Mouse (Mus musculus): ENCODE results near the gene Msh4. TPM values are rescaled to one million over a fixed set of nuclear protein-coding genes. Genes with fewer than 3 reads are reported as not detected.
"Not testable (repeated sequence)": the region's sequence is repeated elsewhere in the genome, so short reads cannot be mapped to it uniquely, and the experiment has no call there.

Msh4 gene
- total RNA-seq, 2 experiments from 2014 or later = not detected

DNA sequence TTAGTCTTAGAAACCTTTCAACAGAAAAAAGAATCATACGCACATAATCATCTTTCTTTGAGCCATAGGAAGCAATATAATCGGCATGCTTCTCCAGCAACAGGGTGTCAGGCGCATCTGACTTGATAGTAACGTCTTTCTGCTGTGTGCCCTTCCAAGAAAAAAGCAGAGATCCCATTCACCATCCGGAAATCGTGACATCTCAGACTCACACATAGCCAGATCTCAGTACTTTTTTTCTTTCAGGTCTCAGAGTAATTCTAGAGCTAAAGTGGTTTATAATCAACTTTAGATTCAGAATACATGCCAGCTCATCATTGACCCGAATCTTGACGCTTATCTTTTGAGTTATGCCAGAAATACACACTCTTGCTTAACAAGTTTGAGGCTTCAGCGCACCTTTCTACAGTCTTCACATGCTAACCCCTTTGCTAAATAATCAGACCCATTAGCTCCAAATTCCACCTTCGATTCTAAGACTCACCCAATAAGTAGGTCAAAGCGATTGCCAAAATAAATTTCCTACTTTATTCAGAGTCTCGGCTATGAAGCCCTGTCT is 6.0 kb upstream of the Msh4 start:
- no peak for ATAC-seq (replicated peaks; ENCODE audit: poor library complexity, severe bottlenecking)

DNA sequence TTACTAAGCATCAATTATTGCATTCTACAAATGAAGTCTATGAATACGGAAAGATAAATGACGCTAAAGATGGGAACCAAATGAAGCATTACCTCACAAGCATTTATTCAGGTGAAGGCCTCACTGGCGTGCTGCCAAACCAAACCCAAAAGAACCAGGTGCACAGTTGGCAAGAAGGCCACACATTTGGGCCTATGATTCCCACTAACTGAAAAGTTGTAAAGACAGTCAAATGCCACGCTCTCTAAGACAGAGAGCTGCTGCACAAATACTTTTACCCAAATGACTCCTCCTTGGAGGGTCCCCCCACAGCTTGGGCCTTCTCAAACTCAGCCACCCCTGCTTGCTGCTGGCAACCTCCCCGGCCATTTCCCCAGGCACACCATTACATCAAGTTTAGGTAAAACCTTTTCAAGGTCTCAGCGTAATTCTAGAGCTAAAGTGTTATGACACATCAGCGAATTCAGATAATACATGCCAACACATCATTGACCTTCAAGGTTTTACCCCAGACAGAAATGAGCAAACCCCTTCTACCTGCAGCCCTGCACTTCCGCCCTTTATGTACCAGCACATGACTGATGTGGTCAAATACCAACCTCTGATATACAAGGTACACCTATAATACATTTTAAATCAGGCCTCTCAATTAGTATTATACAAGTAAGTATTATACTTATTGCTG is 5.4 kb upstream of the Msh4 start:
- ATAC-seq (replicated peaks; ENCODE audit: poor library complexity, severe bottlenecking) = no peak

DNA sequence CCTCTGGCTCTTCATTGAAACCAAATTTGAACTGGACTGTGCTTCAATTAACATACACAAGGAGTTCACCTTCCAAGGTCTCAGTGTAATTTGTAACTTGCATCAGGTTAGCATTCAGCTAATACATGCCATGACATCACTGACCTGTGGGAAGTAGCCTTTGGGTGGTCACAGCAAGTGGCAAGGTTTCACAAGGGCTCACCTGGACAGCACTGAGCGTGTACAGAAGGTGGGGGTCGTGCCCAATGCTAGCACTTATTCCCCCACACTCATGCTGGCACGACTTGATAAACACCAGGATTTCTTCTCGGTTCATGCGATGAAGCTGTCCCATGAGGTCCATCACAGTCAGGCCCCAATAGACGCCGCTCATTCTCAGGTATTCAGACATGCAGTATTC is 4.6 kb upstream of the Msh4 start:
- no peak for ATAC-seq (replicated peaks; ENCODE audit: poor library complexity, severe bottlenecking)

DNA sequence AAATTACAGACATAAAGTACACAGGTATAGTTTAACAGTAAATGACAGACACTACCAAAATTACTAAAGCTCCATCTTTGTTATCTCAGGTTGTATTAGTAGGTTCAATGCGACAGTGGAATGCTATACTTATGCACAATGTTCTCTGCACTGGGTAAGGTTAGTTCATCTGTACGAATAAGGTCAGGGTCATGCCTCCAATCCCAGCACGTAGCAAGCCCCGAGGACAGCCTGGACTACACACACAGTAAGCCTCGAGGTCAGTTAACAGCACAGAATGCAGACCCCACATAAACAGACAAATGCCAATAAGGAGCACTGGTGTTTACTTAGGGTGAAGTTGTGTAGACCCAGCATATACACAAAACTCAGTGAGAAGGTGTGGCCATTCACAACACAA is 3.0 kb upstream of the Msh4 start:
- no peak for ATAC-seq (replicated peaks; ENCODE audit: poor library complexity, severe bottlenecking)

DNA sequence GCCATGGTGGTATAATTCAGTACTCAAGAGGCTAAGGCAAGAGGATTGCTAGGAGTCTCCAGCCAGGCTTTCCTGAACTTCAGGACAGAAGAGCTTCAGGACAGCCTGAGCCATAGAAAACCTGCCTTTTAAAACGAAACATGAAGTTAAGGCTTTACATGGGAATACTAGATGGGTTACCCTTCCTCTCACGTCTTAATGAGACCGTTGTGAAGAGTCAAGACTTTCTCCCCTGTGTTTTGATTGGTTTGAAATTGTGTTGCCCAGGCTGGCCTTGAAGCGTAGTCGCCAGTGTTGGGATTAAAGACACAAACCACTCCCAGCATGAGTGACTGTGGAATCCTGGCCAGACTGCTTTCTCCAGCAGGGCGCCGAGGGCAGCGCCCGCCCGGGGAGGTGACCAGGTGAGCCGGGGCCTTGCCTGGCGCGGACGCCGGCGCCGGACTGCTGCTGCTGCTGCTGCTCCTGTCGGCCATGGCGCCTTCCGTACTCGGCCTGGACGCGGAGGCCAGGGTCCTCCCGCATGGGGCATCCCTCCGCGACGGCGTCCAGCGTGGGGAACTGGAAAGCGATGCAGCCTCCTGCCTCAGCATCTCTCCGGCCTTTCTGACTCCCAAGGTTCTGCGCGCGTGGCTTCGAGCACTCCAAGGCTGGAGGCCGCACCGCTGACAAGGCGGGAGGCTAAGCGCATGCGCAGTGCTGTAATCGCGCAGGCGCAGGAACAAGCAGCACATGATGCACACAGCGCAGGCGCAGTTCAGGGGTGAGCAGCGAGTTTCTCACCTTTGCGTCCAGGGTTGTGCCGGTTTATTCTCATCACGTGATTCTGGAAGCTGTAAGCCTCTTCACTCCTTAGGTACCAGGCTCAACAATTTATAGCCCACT is 445 bp downstream of the Msh4 start:
- no peak for ATAC-seq (replicated peaks; ENCODE audit: poor library complexity, severe bottlenecking)

DNA sequence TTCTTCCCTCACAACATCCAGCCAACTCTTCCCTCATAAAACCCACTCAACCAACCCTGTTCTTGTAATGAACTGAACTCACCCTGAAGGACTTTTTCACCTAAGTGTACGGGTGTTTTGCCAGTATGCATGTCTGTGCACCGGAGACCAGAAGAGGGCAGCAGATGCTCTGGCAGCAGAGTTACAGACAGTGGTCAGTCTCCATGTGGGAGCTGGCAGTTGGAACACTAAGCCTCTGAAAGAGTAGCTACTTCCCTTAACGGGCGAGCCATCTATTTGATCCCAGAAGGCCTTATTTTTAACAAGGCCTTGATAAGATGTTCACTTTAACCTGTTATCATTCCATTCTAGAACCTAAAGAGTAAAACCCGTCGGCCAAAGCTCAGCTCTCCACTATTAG is 1.4 kb downstream of the Msh4 start:
- ATAC-seq (replicated peaks; ENCODE audit: poor library complexity, severe bottlenecking) = peak; percentile 91

DNA sequence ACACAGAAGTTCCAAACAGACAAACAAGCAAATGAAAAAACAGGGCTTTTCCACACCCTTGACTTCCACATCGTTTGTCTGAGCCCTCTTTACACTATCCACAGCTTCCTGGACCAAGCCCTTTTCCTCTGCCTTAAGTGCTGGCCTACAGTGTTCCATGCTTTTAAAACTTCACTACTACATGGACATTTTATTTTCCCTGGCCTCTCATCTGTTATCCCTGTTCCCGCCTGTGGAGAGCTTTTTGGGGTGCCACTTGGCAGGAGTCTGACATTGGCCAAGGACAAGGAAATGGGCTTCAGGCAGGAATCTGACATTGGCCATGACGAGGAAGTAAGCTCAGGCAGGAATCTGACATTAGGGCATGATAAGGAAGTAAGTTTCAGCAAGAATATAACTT is 3.3 kb downstream of the Msh4 start:
- ATAC-seq (replicated peaks; ENCODE audit: poor library complexity, severe bottlenecking) = 0 out of 2 replicates have a peak, but pooled peaks have one; percentile 2

DNA sequence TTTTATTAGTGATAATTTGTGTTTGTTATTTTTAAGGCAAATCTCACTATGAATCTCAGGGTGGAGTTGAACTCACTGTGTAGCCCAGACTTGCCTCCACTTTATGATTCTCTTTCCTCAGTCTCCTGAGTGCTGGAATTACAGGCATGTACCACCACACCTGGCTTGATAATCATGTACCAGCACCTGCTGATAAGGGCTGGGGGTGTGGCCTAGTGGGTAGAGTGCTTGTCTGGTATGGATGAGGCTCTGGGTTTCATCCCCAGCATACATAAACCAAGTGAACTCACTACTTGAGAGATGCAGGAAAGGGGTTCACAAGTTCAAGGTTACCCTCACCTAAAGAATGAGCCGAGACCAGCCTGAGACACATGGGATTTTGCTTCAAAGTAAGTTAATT is 4.0 kb downstream of the Msh4 start:
- no peak for ATAC-seq (replicated peaks; ENCODE audit: poor library complexity, severe bottlenecking)

DNA sequence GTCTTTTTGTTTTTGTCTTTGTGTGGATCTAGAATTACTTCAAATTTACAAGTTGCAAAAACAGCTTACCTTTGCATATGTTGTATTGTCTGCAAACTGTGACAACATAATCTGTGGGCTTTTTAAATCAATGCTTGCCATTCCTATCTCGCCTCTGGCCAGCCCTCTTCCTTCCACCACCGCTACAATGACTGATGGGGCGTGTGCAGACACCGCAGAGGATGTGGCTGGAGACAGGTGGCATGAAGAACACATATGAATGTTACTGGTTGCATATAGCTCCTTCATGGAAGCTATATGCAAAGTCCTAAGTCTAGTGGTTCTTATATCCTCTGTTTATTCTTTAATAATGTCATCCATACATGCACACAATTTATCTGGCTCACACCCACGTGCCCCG is 8.7 kb downstream of the Msh4 start:
- ATAC-seq (replicated peaks; ENCODE audit: poor library complexity, severe bottlenecking) = peak; percentile 52; the same call in 1 of the 2 replicates

DNA sequence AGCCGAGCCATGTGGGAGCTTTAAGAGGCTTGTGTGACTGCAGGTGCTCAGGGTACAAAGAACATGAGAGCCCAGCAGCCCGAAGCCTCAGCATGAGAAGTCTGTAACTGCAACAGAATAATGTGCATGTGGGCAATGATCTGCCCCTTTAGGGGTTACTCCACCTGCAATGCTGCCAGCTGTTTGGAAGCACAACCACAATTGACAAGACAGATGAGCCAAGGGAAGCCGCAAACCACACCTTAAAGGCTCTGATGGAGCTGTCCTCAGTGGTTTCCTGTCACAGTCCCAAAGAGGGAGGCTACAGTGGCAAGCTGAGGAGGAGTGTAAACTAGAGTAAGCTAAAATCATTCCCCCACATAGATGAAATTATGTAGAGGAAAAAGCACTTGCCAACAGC is 10.5 kb downstream of the Msh4 start:
- ATAC-seq (replicated peaks; ENCODE audit: poor library complexity, severe bottlenecking) = peak; percentile 96

DNA sequence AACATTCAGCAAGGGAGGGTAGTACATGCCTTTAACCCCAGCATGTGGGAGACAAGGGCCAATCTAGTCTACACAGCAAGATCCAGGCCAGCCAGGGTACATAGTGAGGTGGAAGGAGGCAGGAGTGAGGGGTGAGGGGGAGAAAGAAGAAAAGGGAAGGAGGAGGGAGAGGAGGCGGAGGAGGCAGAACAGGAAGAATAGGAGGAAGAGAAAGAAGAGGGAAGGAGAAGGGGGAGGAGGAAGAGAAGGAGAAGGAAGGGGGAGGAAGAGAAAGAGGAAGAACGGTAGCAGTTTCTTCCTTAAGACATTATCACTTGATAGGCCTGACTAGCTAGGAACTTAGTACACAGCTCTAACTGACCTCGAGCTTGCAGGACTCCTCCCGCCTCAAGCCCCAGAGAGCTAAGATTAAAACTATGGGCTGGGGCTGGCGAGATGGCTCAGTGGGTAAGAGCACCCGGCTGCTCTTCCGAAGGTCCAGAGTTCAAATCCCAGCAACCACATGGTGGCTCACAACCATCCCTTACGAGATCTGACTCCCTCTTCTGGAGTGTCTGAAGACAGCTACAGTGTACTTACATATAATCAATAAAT is 16.7 kb downstream of the Msh4 start:
- peak; percentile 92 for ATAC-seq (replicated peaks; ENCODE audit: poor library complexity, severe bottlenecking)

DNA sequence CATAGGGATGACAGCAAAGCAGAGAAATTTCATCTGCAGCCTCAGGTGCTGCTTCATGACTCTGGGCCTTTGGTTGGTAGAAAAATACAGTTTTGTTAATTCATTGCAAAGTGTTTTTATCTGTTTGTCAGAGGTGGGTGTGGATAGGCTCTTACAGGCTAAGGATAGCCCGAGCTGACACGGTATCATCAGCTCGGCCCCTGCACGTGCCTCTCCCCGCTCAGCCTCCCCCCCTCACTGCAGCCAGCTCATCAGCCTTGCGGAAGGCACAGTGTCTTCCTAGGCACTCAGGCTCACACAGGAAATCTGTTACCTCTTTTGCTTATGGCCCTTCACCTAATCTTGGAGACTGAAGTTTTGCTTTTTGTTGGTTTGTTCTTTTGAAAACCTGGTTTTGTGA is 17.8 kb downstream of the Msh4 start:
- no peak for ATAC-seq (replicated peaks; ENCODE audit: poor library complexity, severe bottlenecking)

DNA sequence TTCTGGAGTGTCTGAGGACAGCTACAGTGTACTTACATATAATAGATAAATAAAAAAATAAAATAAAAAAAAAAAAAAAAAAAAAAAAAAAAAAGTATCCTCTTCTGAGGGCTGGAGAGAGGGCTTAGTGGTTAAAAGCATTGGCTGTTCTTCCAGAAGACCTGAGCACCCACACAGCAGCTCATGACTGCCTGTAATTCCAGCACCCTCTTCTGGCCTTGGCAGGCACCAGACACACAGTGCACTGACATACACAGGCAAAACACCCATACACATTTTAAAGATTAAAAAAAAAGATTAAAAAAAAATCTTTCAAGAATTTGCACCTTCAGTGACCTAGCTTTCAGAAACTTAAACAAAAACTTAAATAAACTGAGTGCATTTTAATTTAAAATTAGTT is 19.6 kb downstream of the Msh4 start:
- no peak for ATAC-seq (replicated peaks; ENCODE audit: poor library complexity, severe bottlenecking)

DNA sequence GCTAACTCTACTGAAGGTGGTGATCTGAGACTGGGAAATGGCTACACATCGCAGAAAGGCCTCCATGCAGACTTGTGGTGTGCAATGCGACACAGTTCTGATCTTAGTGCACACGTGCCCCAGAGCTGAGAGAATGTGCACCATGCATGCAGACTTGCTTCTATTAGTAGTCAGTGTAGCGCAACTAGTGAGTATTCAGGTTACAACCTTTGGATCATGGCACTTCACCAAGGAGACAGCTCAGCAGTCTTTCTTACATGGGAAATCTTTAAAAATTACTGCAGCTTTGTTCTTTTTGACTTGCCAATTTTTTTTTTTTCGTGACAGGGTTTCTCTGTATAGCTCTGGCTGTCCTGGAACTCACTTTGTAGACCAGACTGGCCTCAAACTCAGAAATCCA is 34.5 kb downstream of the Msh4 start:
- ATAC-seq (replicated peaks; ENCODE audit: poor library complexity, severe bottlenecking) = no peak

DNA sequence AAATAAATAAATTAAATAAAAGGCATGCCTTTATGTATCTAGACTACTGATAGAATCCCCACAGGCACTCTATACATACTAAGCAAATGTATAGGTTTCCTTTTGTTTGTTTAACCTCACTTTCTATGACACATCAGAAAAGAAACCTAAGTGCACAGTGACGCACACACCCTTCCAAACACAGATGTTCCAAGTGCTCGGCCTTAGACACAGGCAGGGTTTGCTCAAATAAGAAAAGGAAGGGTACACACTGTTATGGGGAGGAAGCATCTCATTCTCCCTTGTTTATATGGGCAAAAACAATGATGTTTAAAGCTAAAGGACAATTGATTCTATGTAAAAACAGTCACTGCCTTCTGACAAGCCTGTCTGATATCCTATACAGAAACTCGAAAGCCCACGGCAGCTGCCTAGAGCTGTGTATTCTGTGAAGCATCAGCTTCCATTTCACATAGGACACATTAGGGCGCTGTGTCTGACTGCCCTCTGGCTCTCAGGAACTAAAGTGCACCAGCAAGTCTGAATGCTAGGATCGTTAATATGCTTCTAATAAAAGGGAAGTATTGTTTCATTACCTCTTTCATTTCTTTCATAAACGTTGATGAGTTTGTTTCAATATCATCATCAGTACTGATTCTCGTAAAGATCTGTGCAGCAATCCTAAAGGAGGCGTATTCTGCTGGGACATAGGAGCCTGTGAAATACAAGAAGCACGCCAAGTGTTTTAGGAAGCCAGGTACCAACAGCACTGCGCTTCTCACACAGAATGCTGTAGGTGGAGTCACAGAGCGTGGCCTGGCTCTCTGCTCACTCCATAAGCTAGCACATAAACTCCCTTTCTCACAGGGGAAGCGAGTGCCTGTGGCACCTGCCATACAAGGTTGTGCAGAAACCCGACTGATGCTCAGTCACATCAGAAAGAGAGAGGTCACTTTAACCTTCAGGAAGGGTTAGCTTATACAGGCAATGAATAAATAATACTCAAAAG is 38.5 kb downstream of the Msh4 start:
- ATAC-seq (replicated peaks; ENCODE audit: poor library complexity, severe bottlenecking) = peak; percentile 26; the same call in 1 of the 2 replicates

DNA sequence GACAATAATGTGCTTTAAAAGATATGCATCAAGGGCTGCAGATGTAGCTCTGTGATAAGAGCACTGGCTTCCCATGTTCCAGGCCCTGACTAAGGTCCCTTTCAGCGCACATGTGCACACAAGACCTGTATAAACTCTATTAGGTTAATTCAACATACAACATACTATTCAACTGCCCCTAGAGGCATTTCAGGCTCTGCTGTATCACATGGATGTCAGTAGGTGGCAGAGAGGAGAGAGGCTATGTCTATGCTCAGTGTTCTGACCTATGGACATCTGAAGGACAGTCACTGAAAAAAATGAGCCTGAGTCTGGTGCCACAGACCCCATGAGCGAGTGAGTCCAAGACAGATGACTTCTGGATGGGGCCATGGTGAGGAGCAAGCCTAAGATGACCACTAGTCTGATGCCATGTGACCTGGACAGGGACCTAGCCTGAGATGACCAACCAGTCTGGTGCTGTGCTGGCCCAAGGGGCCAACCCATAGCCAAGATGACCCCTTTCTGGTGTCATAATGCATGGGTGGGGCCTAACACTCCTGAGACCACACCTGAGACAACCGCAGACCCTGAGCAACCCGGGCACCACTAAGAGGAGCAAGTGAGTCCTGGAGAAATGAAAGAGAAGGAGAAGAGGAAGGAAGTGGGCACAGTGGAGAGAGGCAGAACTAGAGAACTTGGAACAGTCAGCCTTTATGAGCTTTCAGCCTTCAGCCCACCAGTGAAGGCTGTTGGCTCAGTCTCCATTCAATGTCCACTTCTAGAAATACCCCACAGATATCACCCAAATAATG is 41.1 kb downstream of the Msh4 start:
- peak; percentile 71 for ATAC-seq (replicated peaks; ENCODE audit: poor library complexity, severe bottlenecking)

DNA sequence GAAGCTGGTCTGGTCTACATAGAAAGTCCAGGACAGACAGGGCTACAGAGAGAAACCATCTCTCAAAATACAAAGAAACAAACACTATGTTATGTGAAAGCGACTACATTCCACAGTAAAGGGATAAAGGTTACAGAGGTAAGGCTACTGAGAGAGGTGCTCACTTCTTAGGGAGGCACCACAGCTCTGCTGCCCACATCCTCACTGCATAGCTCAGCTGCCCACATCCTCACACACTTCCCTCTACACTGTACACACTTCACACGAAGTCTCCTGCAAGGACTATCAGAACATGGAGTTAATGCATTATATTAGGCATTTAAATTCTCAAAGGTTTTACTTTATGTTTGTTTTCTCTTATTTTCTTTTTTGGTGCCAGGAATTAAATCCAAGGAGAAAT is 42.1 kb downstream of the Msh4 start:
- 0 out of 2 replicates have a peak, but pooled peaks have one; percentile 38 for ATAC-seq (replicated peaks; ENCODE audit: poor library complexity, severe bottlenecking)

DNA sequence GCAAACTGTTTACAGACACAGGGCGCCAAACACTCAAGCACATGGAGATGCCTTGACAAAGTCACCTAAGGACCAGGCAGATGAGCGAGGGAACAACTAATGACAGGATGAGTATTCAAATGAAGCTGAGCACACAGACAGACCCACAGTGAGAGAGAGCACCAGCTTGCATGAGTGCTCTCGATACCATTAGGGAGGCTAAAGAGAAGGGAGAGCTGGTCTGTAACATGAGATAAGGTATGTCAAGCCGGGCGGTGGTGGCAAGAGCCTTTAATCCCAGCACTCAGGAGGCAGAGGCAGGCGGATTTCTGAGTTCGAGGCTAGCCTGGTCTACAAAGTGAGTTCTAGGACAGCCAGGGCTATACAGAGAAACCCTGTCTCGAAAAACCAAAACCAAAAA is 45.5 kb downstream of the Msh4 start:
- ATAC-seq (replicated peaks; ENCODE audit: poor library complexity, severe bottlenecking) = not testable (repeated sequence)
